Mouse (Mus musculus) E14TG2a.4 (cell line): ENCODE measurements at regions not wholly inside any gene's neighbourhood (a gene's known extent, or its start where the extent isn't known, plus 50 kb on each side); places are given as distances from the start of the nearest gene placed in this dataset.
A peak's percentile ranks its signal among the peaks of the same experiment; 100 is the strongest.

ENCODE experiments used
- H3K27me3 ChIP-seq: 2 replicates; pipeline ENCODE4 v1.6.1; 2014; ENCODE audit warnings: low read length, control low read depth; ENCODE audit not compliant: insufficient read depth
- H3K36me3 ChIP-seq: 2 replicates; pipeline ENCODE4 v1.6.1; 2014; ENCODE audit warnings: low read length, control low read depth; ENCODE audit not compliant: insufficient read depth
- H3K4me1 ChIP-seq: replicated peaks from 2 replicates; pipeline ENCODE4 v1.6.1; 2014; ENCODE audit warnings: low read depth, low read length, control low read depth
- H3K4me3 ChIP-seq: replicated peaks from 2 replicates; pipeline ENCODE4 v1.5.1; 2014; ENCODE audit warnings: mild to moderate bottlenecking, low read length
- H3K9me3 ChIP-seq: 2 replicates; pipeline ENCODE4 v1.6.1; 2014; ENCODE audit warnings: low read length, control low read depth
- CTCF ChIP-seq: conservative IDR thresholded peaks from 2 replicates; pipeline ENCODE4 v1.5.1; 2014; ENCODE audit warnings: low read length
- NANOG ChIP-seq: IDR thresholded peaks from 2 replicates; pipeline ENCODE4 v1.6.1; 2014; ENCODE audit warnings: borderline replicate concordance, low read length, mixed read lengths
- POU5F1 ChIP-seq: IDR thresholded peaks from 2 replicates; pipeline ENCODE4 v1.6.1; 2014; ENCODE audit warnings: low read length, borderline replicate concordance

GRCm38 (mm10) chr2:170294657-170295056 is 133.0 kb downstream of the Bcas1 start:
- H3K36me3 ChIP-seq: no peaks in the 10 kb centered on the region
- no peaks in the 10 kb centered on the region; the same call in none of the 2 replicates for H3K9me3 ChIP-seq
- peaks cover 24% of the 10 kb centered on the region for H3K4me1 ChIP-seq
- H3K4me3 ChIP-seq: no peak overlapping the region
- TF ChIP-seq CTCF (no peak), NANOG (no peak), POU5F1 (no peak)
- H3K27me3 ChIP-seq: no peaks in the 10 kb centered on the region

- TF ChIP-seq POU5F1 (no peak), NANOG (no peak), CTCF (no peak)
- Histone ChIP-seq H3K9me3 (no peaks in the 10 kb centered on the region), H3K36me3 (no peaks in the 10 kb centered on the region), H3K27me3 (peaks cover 5% of the 10 kb centered on the region), H3K4me1 (peaks cover 47% of the 10 kb centered on the region), H3K4me3 (no peak overlapping the region)
Measured at GRCm38 (mm10) chr2:170291841-170292655, 135.6 kb downstream of the Bcas1 start.

GRCm38 (mm10) chr2:170289378-170289960 is 138.2 kb downstream of the Bcas1 start:
- H3K27me3 ChIP-seq: peaks cover 16% of the 10 kb centered on the region
- H3K9me3 ChIP-seq: no peaks in the 10 kb centered on the region
- no peak overlapping the region for H3K4me3 ChIP-seq
- peaks cover 54% of the 10 kb centered on the region for H3K4me1 ChIP-seq
- no peaks in the 10 kb centered on the region for H3K36me3 ChIP-seq
- no peak for TF ChIP-seq CTCF
- no peak for TF ChIP-seq POU5F1
- no peak for TF ChIP-seq NANOG

GRCm38 (mm10) chr2:170288787-170289186 is 138.9 kb downstream of the Bcas1 start:
- Histone ChIP-seq H3K4me3 (0 out of 2 replicates have a peak overlapping the region, but pooled peaks have one; percentile 5), H3K27me3 (peaks cover 21% of the 10 kb centered on the region), H3K9me3 (no peaks in the 10 kb centered on the region), H3K36me3 (no peaks in the 10 kb centered on the region), H3K4me1 (peaks cover 54% of the 10 kb centered on the region)
- TF ChIP-seq CTCF: no peak

GRCm38 (mm10) chr2:170288196-170288595 is 139.4 kb downstream of the Bcas1 start:
- peaks cover 21% of the 10 kb centered on the region for H3K27me3 ChIP-seq
- no peak for TF ChIP-seq NANOG
- no peak for TF ChIP-seq POU5F1
- TF ChIP-seq CTCF: no peak
- H3K4me3 ChIP-seq: 0 out of 2 replicates have a peak overlapping the region, but pooled peaks have one; percentile 5
- no peaks in the 10 kb centered on the region for H3K36me3 ChIP-seq
- H3K9me3 ChIP-seq: no peaks in the 10 kb centered on the region
- H3K4me1 ChIP-seq: peaks cover 50% of the 10 kb centered on the region

- Histone ChIP-seq H3K9me3 (no peaks in the 10 kb centered on the region), H3K4me3 (peak overlapping the region; percentile 75), H3K36me3 (no peaks in the 10 kb centered on the region), H3K27me3 (peaks cover 21% of the 10 kb centered on the region), H3K4me1 (peaks cover 45% of the 10 kb centered on the region)
- TF ChIP-seq NANOG: no peak
- TF ChIP-seq CTCF: no peak
- no peak for TF ChIP-seq POU5F1
Measured at GRCm38 (mm10) chr2:170287301-170287885, 139.5 kb upstream of the Zfp217 start.

- H3K27me3 ChIP-seq: peaks cover 21% of the 10 kb centered on the region
- H3K4me3 ChIP-seq: peak overlapping the region; percentile 75
- H3K4me1 ChIP-seq: peaks cover 51% of the 10 kb centered on the region
- H3K9me3 ChIP-seq: no peaks in the 10 kb centered on the region
- TF ChIP-seq NANOG: no peak
- TF ChIP-seq CTCF: no peak
- H3K36me3 ChIP-seq: no peaks in the 10 kb centered on the region
Measured at GRCm38 (mm10) chr2:170286773-170287172, 138.9 kb upstream of the Zfp217 start.

GRCm38 (mm10) chr2:170282463-170282862 is 134.6 kb upstream of the Zfp217 start:
- no peaks in the 10 kb centered on the region for H3K9me3 ChIP-seq
- peaks cover 29% of the 10 kb centered on the region for H3K4me1 ChIP-seq
- TF ChIP-seq CTCF (no peak), POU5F1 (no peak), NANOG (no peak)
- H3K36me3 ChIP-seq: no peaks in the 10 kb centered on the region
- no peak overlapping the region for H3K4me3 ChIP-seq
- H3K27me3 ChIP-seq: peaks cover 20% of the 10 kb centered on the region
